Mouse (Mus musculus) liver, embryonic 14.5 days (tissue): ENCODE results near the gene Acsbg2.

Experiments
- CTCF ChIP-seq: IDR thresholded peaks from 2 replicates; pipeline ENCODE4 v1.5.1; 2016; ENCODE audit warnings: antibody characterized with exemption, low read depth, control low read depth
- EP300 ChIP-seq: IDR thresholded peaks from 2 replicates; pipeline ENCODE4 v1.6.1; 2016; ENCODE audit warnings: antibody characterized with exemption, low read depth

DNA sequence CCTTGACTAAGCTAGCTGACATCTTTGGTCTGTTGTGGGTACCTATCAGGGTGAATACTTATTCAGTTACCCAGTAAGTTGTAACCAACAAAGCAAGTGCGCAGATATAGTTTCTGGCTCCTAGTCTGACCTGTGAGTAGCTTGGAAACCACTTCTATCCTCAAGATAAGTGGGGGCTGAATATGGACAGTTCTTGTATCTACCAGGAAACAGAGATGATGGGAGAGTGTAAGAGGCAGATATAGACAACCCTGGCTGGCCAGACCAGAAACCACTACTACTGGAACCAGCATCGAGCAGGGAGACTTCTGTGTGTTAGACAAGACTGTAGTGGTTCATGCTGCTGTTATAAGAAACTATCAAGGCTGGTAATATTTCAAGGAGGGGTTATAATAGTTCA is 15.8 kb upstream of the Acsbg2 start:
- TF ChIP-seq EP300 (no peak), CTCF (no peak)
